Mouse (Mus musculus) right cerebral cortex, adult 2 months (tissue): ENCODE measurements around the gene Treml1.
A peak's percentile ranks its signal among the peaks of the same experiment; 100 is the strongest.
"Not testable (repeated sequence)": the region's sequence is repeated elsewhere in the genome, so short reads cannot be mapped to it uniquely, and the experiment has no call there.

ENCODE experiments used
- DNase-seq, 2 experiments: peaks; one replicate each; pipeline ENCODE4 v3.0.0; 2021 to 2022; ENCODE audit warnings: low spot score in 2 of 2

The Treml1 gene

GRCm38 (mm10) chr17:48359616-48360015 lies at the start of gene Treml1:
Treml1 (plus strand) TSS chr17:48359916.
- no peak for DNase-seq

GRCm38 (mm10) chr17:48312124-48312523 lies 47.6 kb upstream of the Treml1 start:
- DNase-seq: no peak

- not testable (repeated sequence) for DNase-seq
Measured at GRCm38 (mm10) chr17:48315905-48316579, 43.7 kb upstream of the Treml1 start, which contains the start of gene B430306N03Rik. B430306N03Rik (plus strand) TSS chr17:48316141.

- DNase-seq: no peak
Measured at GRCm38 (mm10) chr17:48318686-48319085, 41.0 kb upstream of the Treml1 start.

GRCm38 (mm10) chr17:48321279-48321678 lies 38.4 kb upstream of the Treml1 start:
- no peak for DNase-seq

- DNase-seq: no peak
Measured at GRCm38 (mm10) chr17:48323236-48323635, 36.5 kb upstream of the Treml1 start.

GRCm38 (mm10) chr17:48324258-48324657 lies 35.5 kb upstream of the Treml1 start:
- no peak for DNase-seq

GRCm38 (mm10) chr17:48325093-48325492 lies 34.6 kb upstream of the Treml1 start:
- no peak for DNase-seq

GRCm38 (mm10) chr17:48325638-48326037 lies 34.1 kb upstream of the Treml1 start:
- no peak for DNase-seq

- DNase-seq: peak; percentile 80 to 83
Measured at GRCm38 (mm10) chr17:48326656-48327055, 33.1 kb upstream of the Treml1 start.

GRCm38 (mm10) chr17:48332524-48332923 lies 27.2 kb upstream of the Treml1 start:
- no peak for DNase-seq

GRCm38 (mm10) chr17:48334186-48334585 lies 25.5 kb upstream of the Treml1 start:
- DNase-seq: no peak

- DNase-seq: peak; percentile 89
Measured at GRCm38 (mm10) chr17:48336857-48337256, 22.9 kb upstream of the Treml1 start.

GRCm38 (mm10) chr17:48340267-48340666 lies 19.4 kb upstream of the Treml1 start:
- no peak for DNase-seq

GRCm38 (mm10) chr17:48341947-48342346 lies 17.8 kb upstream of the Treml1 start:
- no peak for DNase-seq

- DNase-seq: no peak
Measured at GRCm38 (mm10) chr17:48343065-48343464, 16.7 kb upstream of the Treml1 start.

GRCm38 (mm10) chr17:48345824-48346223 lies 13.9 kb upstream of the Treml1 start:
- no peak for DNase-seq

GRCm38 (mm10) chr17:48346231-48346630 lies 13.5 kb upstream of the Treml1 start, which contains the start of gene Trem2:
Trem2 (plus strand) TSS chr17:48346401.
- no peak for DNase-seq

GRCm38 (mm10) chr17:48346834-48347233 lies 12.9 kb upstream of the Treml1 start:
- DNase-seq: peak; percentile 20 to 37

- no peak for DNase-seq
Measured at GRCm38 (mm10) chr17:48347287-48347686, 12.4 kb upstream of the Treml1 start.

GRCm38 (mm10) chr17:48350681-48351193 lies 9.0 kb upstream of the Treml1 start:
- no peak for DNase-seq

GRCm38 (mm10) chr17:48352976-48353375 lies 6.7 kb upstream of the Treml1 start:
- not testable (repeated sequence) for DNase-seq

GRCm38 (mm10) chr17:48355822-48356221 lies 3.9 kb upstream of the Treml1 start:
- DNase-seq: no peak
